Mouse (Mus musculus): ENCODE measurements around the gene Mettl24. TPM values are rescaled to one million over a fixed set of nuclear protein-coding genes. Genes with fewer than 3 reads are reported as not detected.

Gene Mettl24
- polyA plus RNA-seq, 2 experiments = 1.4 to 2.5 TPM

DNA sequence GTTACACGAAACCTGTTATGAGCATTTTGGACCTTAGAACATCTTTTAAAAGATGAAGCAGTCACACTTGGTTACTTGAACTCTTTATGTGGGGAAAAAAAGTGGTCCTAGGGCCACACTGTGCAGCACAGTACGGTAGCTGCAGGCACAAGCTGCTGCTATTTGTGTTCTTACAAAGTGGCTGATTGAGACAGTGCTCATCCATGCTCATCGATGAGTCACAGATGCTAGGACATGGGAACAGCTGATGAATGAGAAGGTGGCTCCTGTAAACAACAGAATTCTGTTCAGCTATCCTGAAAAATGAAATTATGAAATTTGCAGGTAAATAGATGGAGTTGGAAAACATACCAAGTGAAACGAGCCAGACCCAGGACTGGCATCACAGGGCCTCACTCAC, 144.6 kb downstream of the Mettl24 start:
- DNase-seq (ENCODE audit: low spot score) (no peak), ATAC-seq (ENCODE audit: low FRiP score, low read depth) (no peak)

DNA sequence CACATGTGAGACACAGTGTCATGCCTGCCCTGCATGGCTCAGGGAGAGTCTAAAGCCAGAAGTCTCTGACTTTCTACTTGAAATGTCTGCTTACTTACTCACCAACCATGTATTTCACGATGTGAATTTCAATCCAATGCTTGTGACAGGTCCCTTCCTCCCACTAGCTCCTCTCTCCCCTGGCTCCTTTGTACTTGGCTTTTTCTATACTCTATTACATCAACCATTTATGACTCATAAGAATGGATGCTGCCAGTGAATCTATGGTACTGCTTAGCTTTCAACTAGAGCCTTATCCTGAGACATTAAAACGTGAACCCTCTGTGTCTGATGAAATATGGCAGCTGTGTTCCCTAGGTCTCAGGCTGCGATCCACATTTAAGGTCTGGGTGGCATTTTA, 147.2 kb downstream of the Mettl24 start:
- Histone ChIP-seq H3K27me3 (ENCODE audit: control insufficient read depth, insufficient read depth, low read length) (no peaks in the 10 kb centered on the region), H3K4me2 (replicated peaks; ENCODE audit: low read depth, low read length, severe bottlenecking) (no peak overlapping the region), H3K27ac (replicated peaks; ENCODE audit: low read depth, low read length) (no peak overlapping the region), H3K9ac (ENCODE audit: low read depth, low read length, severe bottlenecking) (no peak overlapping the region), H3K36me3 (ENCODE audit: control insufficient read depth, insufficient read depth, low read length) (peaks cover 35% of the 10 kb centered on the region), H3K4me3 (replicated peaks; ENCODE audit: low read length) (no peak overlapping the region), H3K4me1 (ENCODE audit: control insufficient read depth, insufficient read depth, low read length) (no peaks in the 10 kb centered on the region), H3K9me3 (ENCODE audit: control insufficient read depth, low read length) (no peaks in the 10 kb centered on the region)
- WGBS = 97% methylated on average over 3 of the region's 3 CpGs
- ATAC-seq (ENCODE audit: low FRiP score, low read depth) = no peak
- TF ChIP-seq POLR2A (IDR thresholded peaks at IDR 0.05; ENCODE audit: borderline replicate concordance, extremely low read depth, insufficient read depth, insufficient read length) = no peak
- no peak for DNase-seq (ENCODE audit: low spot score)

More for the DNA sequence above, 144.6 kb downstream of the Mettl24 start:
- no peaks in the 10 kb centered on the region for H3K4me1 ChIP-seq (ENCODE audit: control insufficient read depth, insufficient read depth, low read length)
- no peak overlapping the region for H3K9ac ChIP-seq (ENCODE audit: low read depth, low read length, severe bottlenecking)
- 0 out of 2 replicates have a peak, but pooled peaks cover 10% of the 10 kb centered on the region for H3K36me3 ChIP-seq (ENCODE audit: control insufficient read depth, insufficient read depth, low read length)
- H3K27me3 ChIP-seq (ENCODE audit: control insufficient read depth, insufficient read depth, low read length) = no peaks in the 10 kb centered on the region
- 87% methylated on average over 4 of the region's 4 CpGs for WGBS
- H3K4me3 ChIP-seq (replicated peaks; ENCODE audit: low read length) = no peak overlapping the region
- no peak overlapping the region for H3K4me2 ChIP-seq (replicated peaks; ENCODE audit: low read depth, low read length, severe bottlenecking)
- no peak overlapping the region for H3K27ac ChIP-seq (replicated peaks; ENCODE audit: low read depth, low read length)
- no peak for TF ChIP-seq POLR2A (IDR thresholded peaks at IDR 0.05; ENCODE audit: borderline replicate concordance, extremely low read depth, insufficient read depth, insufficient read length)
- no peaks in the 10 kb centered on the region for H3K9me3 ChIP-seq (ENCODE audit: control insufficient read depth, low read length)

DNA sequence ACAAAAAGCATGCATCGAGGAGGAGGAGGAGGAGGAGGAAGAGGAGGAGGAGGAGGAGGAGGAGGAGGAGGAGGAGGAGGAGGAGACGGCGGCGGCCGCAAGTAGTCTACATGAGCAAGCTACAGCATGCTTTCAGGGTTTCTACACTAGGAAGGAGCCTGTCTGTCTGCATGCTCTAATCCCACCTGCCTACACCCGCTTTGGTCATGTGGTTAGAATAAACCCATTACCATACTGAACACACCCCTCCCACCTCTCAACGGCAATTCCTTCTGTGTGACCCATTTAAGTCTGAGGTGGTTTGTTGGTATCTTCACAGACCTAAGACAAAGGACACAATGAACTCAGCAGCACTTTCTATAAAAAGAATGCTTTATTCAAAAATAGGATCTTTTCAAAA, 148.2 kb downstream of the Mettl24 start:
- Histone ChIP-seq H3K4me2 (replicated peaks; ENCODE audit: low read depth, low read length, severe bottlenecking) (no peak overlapping the region), H3K36me3 (ENCODE audit: control insufficient read depth, insufficient read depth, low read length) (peaks cover 41% of the 10 kb centered on the region), H3K27me3 (ENCODE audit: control insufficient read depth, insufficient read depth, low read length) (no peaks in the 10 kb centered on the region), H3K4me1 (ENCODE audit: control insufficient read depth, insufficient read depth, low read length) (no peaks in the 10 kb centered on the region), H3K9ac (ENCODE audit: low read depth, low read length, severe bottlenecking) (no peak overlapping the region), H3K27ac (replicated peaks; ENCODE audit: low read depth, low read length) (no peak overlapping the region), H3K9me3 (ENCODE audit: control insufficient read depth, low read length) (no peaks in the 10 kb centered on the region), H3K4me3 (replicated peaks; ENCODE audit: low read length) (no peak overlapping the region)
- DNase-seq (ENCODE audit: low spot score) (no peak), ATAC-seq (ENCODE audit: low FRiP score, low read depth) (no peak)
- TF ChIP-seq POLR2A (IDR thresholded peaks at IDR 0.05; ENCODE audit: borderline replicate concordance, extremely low read depth, insufficient read depth, insufficient read length) = no peak
- WGBS = 86% methylated on average over 6 of the region's 7 CpGs

DNA sequence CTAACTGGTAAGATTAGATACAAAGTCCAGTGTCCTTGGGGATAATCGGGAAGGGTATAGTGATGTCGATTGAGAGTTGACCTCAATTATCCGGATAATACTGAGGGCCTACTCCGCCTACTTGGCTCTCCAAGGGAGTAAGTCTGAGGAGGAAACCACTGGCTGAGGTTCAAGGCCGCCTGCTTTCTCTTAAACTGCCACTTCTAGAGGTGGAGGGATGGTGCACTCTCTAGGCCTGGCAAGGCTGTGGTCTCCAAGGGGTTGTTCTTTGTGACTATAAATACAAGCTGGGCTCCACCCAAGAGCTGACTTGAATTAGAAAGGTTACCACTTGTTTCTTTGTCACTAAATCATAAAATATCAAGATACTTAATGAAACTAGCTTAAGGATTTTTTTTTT, 157.0 kb downstream of the Mettl24 start:
- H3K27me3 ChIP-seq (ENCODE audit: control insufficient read depth, insufficient read depth, low read length) = no peaks in the 10 kb centered on the region
- DNase-seq (ENCODE audit: low spot score) = no peak

DNA sequence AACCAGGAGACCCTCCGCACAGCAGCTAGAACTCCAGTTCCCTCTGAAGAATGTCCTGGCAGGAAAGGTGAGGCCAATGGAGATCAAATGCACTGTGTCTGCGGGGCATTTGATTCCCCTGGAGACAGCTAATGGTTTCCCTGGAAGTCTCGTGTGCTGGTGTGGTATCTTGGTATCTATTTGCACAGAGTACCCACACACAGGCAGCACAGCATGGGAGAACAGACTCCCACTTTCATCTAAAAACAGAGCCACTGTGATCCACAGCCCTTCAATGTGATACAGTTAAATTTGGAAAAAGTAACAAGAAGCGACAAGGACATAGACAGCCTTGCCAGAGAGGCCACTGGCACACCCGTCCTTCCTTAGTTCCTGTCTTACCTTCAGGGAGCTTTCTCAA, 160.8 kb downstream of the Mettl24 start:
- Histone ChIP-seq H3K36me3 (ENCODE audit: control insufficient read depth, insufficient read depth, low read length) (peaks cover 63% of the 10 kb centered on the region), H3K4me2 (replicated peaks; ENCODE audit: low read depth, low read length, severe bottlenecking) (peak overlapping the region; percentile 29; the same call in 1 of the 2 replicates), H3K9me3 (ENCODE audit: control insufficient read depth, low read length) (no peaks in the 10 kb centered on the region), H3K4me3 (replicated peaks; ENCODE audit: low read length) (no peak overlapping the region), H3K9ac (ENCODE audit: low read depth, low read length, severe bottlenecking) (no peak overlapping the region), H3K4me1 (ENCODE audit: control insufficient read depth, insufficient read depth, low read length) (peaks cover 17% of the 10 kb centered on the region), H3K27ac (replicated peaks; ENCODE audit: low read depth, low read length) (no peak overlapping the region), H3K27me3 (ENCODE audit: control insufficient read depth, insufficient read depth, low read length) (no peaks in the 10 kb centered on the region)
- no peak for TF ChIP-seq POLR2A (IDR thresholded peaks at IDR 0.05; ENCODE audit: borderline replicate concordance, extremely low read depth, insufficient read depth, insufficient read length)
- WGBS = 56% methylated on average over 5 of the region's 5 CpGs
- no peak for ATAC-seq (ENCODE audit: low FRiP score, low read depth)
- DNase-seq (ENCODE audit: low spot score) = no peak

More for the DNA sequence above, 157.0 kb downstream of the Mettl24 start:
- no peak overlapping the region for H3K9ac ChIP-seq (ENCODE audit: low read depth, low read length, severe bottlenecking)
- no peak overlapping the region for H3K4me3 ChIP-seq (replicated peaks; ENCODE audit: low read length)
- H3K4me2 ChIP-seq (replicated peaks; ENCODE audit: low read depth, low read length, severe bottlenecking) = no peak overlapping the region
- no peaks in the 10 kb centered on the region for H3K9me3 ChIP-seq (ENCODE audit: control insufficient read depth, low read length)
- H3K36me3 ChIP-seq (ENCODE audit: control insufficient read depth, insufficient read depth, low read length) = peaks cover 57% of the 10 kb centered on the region
- 81% methylated on average over 5 of the region's 5 CpGs for WGBS
- H3K27ac ChIP-seq (replicated peaks; ENCODE audit: low read depth, low read length) = no peak overlapping the region
- no peak for TF ChIP-seq POLR2A (IDR thresholded peaks at IDR 0.05; ENCODE audit: borderline replicate concordance, extremely low read depth, insufficient read depth, insufficient read length)
- peaks cover 14% of the 10 kb centered on the region for H3K4me1 ChIP-seq (ENCODE audit: control insufficient read depth, insufficient read depth, low read length)
- no peak for ATAC-seq (ENCODE audit: low FRiP score, low read depth)

DNA sequence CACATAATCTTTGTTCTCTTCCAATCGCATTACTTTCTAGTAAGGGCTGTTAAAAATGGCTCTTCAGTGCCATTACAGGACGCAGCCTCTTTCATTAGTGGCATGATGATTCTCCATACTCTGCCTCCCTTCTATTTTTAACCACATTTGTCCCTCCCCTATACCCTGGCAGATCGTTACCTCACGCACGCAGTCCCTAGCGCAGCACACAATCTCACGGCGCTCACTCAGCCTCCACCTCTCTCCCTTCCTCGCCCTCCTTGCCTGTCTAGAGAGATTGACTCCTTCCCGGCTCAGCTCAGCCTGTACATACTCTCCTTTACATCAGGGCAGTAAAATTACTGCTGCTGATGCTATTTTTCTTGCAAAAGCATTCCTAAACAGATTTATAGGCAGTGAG, 161.5 kb downstream of the Mettl24 start:
- 26% methylated on average over 10 of the region's 10 CpGs for WGBS
- Histone ChIP-seq H3K9ac (ENCODE audit: low read depth, low read length, severe bottlenecking) (no peak overlapping the region), H3K27ac (replicated peaks; ENCODE audit: low read depth, low read length) (0 out of 2 replicates have a peak overlapping the region, but pooled peaks have one; percentile 19), H3K27me3 (ENCODE audit: control insufficient read depth, insufficient read depth, low read length) (no peaks in the 10 kb centered on the region), H3K36me3 (ENCODE audit: control insufficient read depth, insufficient read depth, low read length) (peaks cover 61% of the 10 kb centered on the region), H3K4me2 (replicated peaks; ENCODE audit: low read depth, low read length, severe bottlenecking) (peak overlapping the region; percentile 29), H3K4me3 (replicated peaks; ENCODE audit: low read length) (no peak overlapping the region), H3K4me1 (ENCODE audit: control insufficient read depth, insufficient read depth, low read length) (peaks cover 17% of the 10 kb centered on the region), H3K9me3 (ENCODE audit: control insufficient read depth, low read length) (no peaks in the 10 kb centered on the region)
- peak; percentile 3 for DNase-seq (ENCODE audit: low spot score)
- ATAC-seq (ENCODE audit: low FRiP score, low read depth) = peak; percentile 62; the same call in 1 of the 2 replicates
- TF ChIP-seq POLR2A (IDR thresholded peaks at IDR 0.05; ENCODE audit: borderline replicate concordance, extremely low read depth, insufficient read depth, insufficient read length) = no peak

Measured in limb, embryonic 14.5 days (tissue).